18 mouse cellular contexts compared by ENCODE assay signal in the genomic region with DNA sequence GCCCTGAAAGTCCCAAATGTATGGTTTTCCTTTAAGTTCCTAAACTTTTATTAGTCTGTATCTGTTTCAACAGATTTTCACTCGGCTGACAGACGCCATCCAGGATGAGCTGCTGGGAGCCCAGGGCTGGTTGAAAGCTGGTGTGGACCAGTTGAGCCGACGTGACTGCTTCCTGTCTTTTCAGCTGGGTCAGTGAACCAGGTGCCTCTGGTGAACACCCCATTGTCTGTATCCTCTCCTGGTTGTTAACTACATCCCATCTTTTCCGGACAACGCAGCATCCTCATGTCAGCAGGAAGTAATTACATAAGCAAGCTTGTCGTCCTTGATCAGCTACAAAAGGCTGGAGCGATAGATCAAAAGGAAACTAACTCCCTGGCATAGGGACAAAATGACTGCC.
"Had no signal": no experiment of that assay in that cellular context is flagged by ENCODE, and none has a peak within 500 bp of the region (broad histone marks: within the 10 kb centered on the region; RNA-seq: fewer than 3 reads in every experiment).

No protein-coding gene starts in this region.

- DNase-seq: kidney, adult 18-20 months; kidney, adult 9 months; kidney, postnatal 14 days; layer of hippocampus, postnatal 36 days; left cerebral cortex, postnatal 4 days; liver; liver, embryonic 13.5 days; lung, adult 2 months; midbrain, embryonic 14.5 days; thymus, adult 18-20 months; thymus, postnatal 36 days had no signal

- H3K36me3 ChIP-seq: limb, embryonic 13.5 days; liver, embryonic 13.5 days; midbrain, embryonic 10.5 days; neural tube, embryonic 12.5 days; neural tube, embryonic 15.5 days had no signal

- H3K4me2 ChIP-seq: limb, embryonic 13.5 days; liver, embryonic 13.5 days; neural tube, embryonic 12.5 days; neural tube, embryonic 15.5 days had no signal

- H3K4me3 ChIP-seq: limb, embryonic 13.5 days; liver, embryonic 13.5 days; megakaryocyte, embryonic 14.5 days; midbrain, embryonic 10.5 days; neural tube, embryonic 12.5 days; neural tube, embryonic 15.5 days had no signal

- H3K4me1 ChIP-seq: megakaryocyte, embryonic 14.5 days; neural tube, embryonic 12.5 days; neural tube, embryonic 15.5 days had no signal

- ATAC-seq: intestine, embryonic 16.5 days; lung, postnatal 0 days had no signal

- H3K9me3 ChIP-seq: limb, embryonic 13.5 days; liver, embryonic 13.5 days; midbrain, embryonic 10.5 days; neural tube, embryonic 12.5 days; neural tube, embryonic 15.5 days had no signal

- H3K9ac ChIP-seq: limb, embryonic 13.5 days; liver, embryonic 13.5 days; neural tube, embryonic 12.5 days; neural tube, embryonic 15.5 days had no signal

- H3K27ac ChIP-seq: limb, embryonic 13.5 days; liver, embryonic 13.5 days; midbrain, embryonic 10.5 days; neural tube, embryonic 12.5 days; neural tube, embryonic 15.5 days had no signal

- H3K27me3 ChIP-seq: limb, embryonic 13.5 days; liver, embryonic 13.5 days; neural tube, embryonic 12.5 days had no signal
